Mouse (Mus musculus): ENCODE results near the gene Eed.

Gene Eed

DNA sequence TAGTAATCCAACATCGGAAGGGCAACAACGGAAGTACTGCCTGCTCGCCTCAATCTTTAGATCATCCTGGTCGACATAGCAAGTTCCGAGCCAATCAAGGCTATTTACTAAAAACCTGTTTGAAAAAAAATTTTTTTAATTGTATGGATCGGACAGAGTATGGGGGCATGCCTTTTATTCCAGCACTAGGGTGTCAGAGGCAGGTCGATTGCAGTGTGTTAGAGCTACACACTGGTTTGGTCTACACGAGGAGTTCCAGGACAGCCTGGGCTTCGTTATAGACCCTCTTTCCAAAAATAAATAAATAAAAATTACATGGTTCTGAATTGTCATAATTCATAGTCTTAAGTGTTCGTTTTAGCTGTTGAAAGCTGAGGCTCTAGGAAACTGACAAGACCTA, 774 bp upstream of the Eed start:
- ATAC-seq (ENCODE audit: low TSS enrichment), result no peak

DNA sequence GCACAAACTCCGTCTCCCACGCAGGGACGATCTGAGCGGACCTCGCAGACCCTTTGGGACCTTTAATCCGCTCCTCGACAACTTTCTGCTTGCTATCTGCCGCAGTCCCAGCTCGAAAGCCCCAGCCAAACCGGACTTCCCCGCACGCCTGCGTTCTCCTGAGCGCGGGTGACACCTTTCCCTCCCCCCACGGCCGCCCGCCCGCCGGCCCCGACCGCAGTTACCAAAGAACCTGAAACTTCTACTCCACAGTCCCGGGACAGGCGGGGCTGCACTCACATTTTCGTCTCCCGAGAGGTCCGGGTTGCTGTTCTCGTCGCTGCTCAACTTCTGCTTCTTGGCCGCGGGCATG, 674 bp downstream of the Eed start:
- no peak for ATAC-seq (ENCODE audit: low TSS enrichment)

DNA sequence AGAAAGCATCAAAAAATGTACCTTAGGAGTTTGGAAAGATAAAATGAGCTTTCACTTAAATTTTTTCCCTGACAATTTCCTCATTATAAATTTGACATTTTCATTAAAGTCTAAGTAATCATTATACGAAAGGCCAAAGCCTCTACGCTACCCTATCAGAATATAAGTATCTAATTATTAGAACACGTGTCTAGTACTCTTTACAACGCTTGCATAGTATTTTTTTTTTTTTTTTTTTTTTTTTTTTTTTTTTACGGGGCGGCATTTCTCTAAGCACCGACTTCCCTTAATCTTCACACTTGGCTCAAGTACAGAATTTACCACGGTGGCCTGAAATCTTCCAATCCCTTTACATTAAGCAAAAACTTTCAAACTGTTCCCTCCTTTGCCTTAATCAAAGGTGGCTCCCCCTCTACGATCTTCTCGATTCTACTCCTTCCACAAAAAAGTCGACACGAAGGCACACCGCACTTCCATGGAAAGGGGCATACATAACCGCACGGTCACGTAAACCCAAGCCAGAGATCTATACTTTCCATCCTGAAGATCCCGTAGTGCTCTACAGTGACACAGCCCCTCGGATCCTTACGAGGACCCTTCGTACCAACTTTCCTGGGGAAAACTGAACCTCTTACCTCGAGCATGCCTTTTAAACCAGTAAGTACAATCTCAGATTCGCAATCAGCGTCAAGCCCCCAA, 1.2 kb downstream of the Eed start:
- ATAC-seq (ENCODE audit: low TSS enrichment), result no peak

DNA sequence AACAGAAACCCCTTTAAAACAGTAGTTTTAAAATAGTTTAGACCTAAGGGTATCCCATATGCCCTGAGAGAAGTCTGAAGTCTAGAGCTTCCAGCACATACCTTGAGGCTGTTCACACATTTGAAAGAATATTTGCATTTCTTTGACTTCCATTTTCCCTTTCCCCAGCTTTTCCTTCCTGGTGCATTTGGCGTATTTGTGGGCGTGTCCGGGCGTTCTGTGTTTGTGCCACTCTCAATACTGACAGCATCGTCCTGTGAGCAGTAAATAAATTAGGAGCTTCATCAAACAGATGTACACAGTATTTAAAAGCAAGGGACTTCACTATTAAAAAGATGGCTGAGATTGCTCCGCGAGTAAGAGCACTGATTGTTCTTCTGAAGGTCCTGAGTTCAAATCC, 4.0 kb downstream of the Eed start:
- ATAC-seq (ENCODE audit: low TSS enrichment), result no peak

DNA sequence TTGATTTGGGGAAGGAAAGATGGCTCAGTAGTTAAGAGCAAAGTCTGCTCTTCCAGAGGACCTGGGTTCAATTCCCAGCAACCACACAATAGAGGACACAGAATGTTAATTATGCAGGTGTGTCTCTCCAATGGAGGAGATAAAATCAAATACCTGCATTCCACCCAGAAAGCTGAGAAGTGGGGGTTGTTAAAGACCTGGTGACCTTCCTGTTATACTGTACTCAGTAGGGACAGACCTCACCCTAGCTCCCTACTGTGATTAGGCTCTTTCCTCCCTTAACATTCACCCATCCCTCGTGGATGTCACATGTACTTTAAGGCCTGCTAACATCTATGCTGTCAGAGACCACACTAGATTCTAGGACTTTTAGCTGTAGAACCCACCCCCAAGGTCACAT, 5.2 kb downstream of the Eed start:
- ATAC-seq (ENCODE audit: low TSS enrichment), result no peak

DNA sequence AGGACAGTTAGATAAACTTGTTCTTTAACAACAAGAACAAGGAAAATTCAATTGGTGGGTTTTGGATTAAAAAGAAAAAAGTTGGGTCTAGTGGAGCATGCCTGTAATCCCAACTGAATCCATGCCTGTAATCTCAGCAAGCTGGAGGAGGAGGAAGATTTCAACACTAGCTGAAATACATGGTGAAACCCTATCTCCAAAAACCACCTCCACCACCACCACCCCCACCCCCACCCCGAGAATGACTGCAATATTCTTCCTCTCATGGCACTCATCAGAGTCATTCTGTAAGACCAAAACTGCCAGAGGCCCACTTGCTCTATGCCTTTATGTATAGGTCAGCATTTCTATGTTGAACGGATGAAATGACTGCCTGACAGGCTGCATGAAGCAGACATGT, 13.5 kb downstream of the Eed start:
- no peak for ATAC-seq (ENCODE audit: low TSS enrichment)

DNA sequence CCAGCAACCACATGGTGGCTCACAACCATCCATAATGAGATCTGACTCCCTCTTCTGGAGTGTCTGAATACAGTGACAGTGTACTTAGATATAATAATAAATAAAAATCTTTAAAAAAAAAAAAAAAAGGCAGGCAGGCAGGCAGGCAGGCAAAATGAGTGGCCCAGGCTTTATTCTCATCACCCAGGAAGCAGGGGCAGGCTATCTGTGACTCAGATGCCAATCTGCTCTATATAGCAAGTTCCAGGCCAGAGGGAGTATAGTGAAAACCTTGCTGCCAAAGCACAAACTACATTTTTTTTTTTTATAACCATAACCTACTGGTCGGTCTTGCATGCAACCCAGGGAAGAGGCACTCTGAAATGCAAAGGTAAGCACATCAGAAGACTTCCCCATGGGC, 14.0 kb downstream of the Eed start:
- no peak for ATAC-seq (ENCODE audit: low TSS enrichment)

DNA sequence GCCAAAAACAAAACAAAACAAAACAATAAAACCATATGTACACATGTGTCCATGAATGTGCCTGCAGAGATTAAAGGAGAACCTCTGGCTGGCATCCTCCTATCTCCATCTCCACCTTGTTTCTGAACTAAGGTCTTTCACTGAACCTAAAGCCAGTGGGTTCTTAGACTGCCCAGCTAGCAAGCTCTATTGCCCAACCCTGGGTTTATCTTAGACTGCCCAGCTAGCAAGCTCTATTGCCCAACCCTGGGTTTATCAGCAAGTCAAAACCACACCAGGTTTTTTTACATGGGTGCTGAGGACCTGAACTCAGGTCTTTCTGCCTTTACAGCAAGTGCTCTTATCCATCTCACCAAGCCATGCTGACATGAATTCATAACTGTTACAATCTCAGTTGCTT, 17.6 kb downstream of the Eed start:
- ATAC-seq (ENCODE audit: low TSS enrichment), result no peak

DNA sequence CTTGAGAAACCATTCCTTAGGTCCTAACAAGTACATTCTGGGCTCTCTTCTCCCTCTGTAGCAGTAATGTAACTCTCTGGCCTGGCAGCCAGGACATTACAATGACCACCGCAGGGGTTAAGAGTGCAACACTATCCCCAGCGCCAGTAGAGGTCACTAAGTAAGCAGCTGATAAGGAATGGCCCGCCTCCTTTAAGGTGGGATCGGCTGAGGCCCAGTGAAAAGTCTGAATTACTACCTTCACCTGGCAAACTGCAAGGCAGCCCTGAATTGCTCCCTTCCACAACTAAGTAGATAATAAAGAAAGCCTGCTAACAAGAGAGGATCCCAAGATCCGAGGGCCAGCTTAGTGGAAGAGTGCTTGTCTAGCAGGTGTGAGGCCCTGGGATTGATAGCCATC, 23.5 kb downstream of the Eed start:
- ATAC-seq (ENCODE audit: low TSS enrichment), result no peak

DNA sequence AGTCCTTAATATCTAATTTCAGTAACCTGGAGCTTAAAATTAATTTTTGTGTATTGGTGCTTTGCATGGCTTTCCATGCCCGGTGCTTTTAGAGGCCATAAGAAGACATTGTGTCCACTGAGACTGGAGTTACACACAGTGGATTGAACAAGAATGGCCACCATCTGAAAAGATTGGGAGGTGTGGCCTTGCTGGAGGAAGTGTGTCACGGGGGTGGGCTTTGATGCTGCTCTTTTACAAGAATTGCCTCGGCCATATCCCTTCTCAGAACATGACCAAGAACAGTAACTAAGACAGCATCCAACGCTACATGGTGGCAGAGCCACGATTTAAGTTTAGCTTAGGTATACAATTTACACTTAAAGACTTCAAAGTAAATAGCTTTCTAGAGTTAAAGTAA, 26.5 kb downstream of the Eed start:
- ATAC-seq (ENCODE audit: low TSS enrichment), result no peak

DNA sequence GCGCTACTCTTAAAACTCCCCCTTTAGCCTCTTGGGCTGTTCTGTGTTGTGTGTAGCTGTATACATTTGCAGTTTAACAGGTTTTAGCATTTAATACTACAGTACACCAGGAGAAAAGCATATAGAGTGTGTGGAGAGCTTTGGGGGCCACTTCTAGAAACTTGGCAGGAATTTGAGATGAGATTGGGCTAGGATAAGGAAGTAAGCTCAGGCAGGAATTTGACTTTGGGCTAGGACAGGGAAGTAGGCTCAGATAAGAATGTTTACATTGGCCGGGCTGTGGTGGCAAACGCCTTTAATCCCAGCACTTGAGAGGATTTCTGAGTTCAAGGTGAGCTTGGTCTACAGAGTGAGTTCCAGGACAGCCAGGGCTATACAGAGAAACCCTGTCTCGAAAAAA, 31.4 kb downstream of the Eed start:
- ATAC-seq (ENCODE audit: low TSS enrichment), result no peak

DNA sequence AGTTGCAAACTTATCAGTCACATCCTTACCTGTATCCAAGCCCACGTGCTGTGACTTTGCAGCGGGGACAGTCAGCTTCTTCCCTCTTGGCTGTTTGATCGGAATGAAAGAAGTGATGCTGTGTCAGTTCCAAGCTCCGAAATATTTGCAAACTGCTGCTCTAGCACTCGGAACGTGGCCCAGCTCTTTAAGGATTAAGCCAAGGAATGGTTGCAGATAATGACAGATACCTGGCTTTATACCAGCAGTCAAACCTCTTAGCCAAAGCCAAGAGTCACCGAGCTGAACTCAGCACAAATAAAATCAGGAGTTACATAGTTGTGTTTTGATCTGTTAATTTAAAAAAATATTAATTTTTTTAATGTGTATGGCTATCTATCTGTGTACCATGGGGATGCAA, 32.8 kb downstream of the Eed start:
- no peak for ATAC-seq (ENCODE audit: low TSS enrichment)

DNA sequence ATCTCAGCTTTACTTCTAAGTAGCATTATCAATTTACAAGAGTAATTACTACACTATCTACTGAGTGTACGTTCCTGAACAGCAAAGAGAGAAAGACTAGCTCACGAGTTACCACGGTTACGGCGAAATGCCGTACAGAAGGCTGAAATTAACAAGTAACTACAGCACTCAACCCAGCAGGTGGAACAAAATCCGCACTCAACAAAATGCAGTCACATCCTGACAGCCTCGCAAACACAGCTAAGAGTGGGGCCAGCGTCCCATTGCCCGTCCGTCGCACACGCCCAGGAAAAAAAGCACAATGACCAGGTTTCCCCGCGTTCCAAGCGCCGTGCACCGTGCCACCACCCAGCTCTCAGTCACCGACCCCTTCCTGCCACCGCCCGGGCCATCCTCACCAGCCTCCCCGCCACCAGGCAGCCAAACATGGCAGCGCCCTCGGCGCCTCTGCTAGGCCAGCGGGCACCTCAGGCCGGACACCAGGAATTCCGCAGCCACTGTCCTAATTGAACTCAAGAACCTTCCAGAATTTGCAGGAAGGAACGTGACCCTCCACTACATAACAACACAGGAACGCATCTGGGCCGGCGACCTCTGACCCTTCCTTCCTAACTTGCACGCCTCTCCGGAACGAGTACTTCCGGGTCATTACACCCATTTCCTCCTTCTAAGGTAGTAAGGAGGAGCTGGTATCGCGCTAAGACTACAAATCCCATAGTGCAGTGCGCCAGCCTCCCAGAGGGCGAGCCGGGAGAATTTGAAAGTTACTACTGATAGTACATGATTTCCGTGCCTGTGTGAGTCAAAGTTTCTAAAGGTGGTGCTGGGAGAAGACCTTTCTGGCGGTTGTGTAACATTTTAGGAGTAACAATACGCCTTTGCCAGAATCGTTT, 40.0 kb downstream of the Eed start, which contains the start of gene Hikeshi:
Gene Hikeshi, minus strand, starts transcription at position 634 of the 893 bp plus-strand sequence.
- peak; percentile 100 for ATAC-seq (ENCODE audit: low TSS enrichment)

DNA sequence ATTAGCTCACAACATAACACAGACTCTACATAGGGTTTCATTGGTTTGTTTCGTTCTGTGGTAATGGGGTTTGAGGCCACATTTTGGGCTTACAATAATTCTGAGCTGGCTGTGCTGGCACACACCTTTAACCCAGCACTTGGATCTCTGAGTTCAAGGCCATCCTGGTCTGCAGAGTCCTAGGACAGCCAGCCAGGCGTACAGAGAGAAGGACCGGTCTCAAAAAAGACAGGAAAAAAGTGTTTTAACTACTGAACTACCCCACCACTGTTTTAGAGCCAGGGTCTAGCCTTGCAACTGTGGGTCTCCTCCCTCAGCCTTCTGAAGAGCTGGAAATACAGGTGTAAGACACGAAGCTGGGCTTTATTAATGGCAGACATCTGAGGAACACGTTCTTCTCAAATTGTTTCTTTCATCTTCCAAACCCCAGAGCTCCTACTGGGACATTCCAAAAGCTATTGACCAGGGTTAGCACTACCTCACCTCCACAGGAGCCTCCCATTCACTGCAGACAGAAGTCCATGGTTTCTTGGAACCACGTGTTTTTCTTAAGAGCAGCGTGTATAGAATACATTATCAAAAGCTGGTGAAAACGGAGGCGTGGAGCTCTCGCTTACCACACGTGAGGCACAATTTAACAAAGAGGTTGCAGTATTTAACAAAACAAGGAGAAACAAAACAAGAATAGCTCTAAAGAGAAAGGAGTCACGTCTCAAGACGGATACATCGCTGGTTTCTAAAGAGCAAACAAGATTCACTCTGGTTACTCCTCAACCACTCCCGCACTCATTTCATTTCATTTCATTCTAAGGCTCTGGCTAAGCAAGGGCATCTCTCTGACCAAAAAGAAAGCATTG, 41.1 kb downstream of the Eed start:
- no peak for ATAC-seq (ENCODE audit: low TSS enrichment)

DNA sequence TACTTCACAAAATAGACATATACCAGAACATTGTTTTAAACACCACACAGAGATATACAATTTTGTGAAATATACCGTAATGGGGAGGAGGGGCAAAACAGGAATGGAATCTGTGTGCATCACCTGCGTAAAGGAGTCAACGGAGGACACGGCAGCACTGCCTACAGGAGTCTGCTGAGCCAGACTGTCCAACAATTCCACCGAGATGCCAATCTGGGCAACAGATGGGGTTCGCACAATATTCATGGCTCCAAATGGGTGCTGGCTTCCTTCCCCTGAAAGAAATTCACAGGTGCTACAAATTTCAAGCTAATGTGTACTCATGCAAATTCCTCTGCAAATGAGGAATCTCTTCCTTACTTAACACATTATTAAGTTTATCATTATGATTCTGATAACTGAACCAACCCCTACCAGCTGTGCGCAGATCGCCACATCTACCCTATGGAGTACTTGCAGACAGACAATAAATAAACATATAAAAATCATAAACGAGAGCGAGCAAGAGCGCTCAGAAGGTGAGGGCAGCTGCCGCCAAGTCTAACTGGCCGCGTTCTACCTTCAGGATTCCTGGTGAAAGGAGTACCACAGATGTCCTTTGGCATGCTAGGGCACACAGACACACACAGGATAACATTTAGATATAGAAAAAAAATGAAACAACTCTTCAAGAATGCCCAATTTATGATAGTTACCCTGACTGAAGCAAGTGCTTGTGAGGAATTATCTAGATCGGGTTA, 57.2 kb downstream of the Eed start:
- peak; percentile 85 for ATAC-seq (ENCODE audit: low TSS enrichment)

DNA sequence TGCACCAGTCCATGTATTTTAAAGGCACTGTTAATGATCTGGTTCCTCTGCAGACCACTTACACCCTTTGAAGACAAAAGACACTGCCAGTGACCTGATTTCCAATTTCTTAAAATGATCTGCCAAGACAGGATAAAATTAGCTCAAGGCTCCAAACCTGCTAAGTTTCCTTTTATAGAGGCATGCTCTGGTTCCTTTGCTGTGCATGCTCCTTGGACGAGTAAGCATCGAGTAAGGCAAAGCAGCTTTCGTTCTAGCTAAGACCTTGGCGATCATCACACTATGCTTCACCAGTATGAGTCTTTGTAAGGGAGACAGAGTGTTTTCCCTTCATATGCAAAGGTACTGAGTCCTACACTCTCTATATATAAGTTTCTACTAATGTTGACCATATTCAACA, 63.0 kb downstream of the Eed start:
- peak; percentile 92 for ATAC-seq (ENCODE audit: low TSS enrichment)

DNA sequence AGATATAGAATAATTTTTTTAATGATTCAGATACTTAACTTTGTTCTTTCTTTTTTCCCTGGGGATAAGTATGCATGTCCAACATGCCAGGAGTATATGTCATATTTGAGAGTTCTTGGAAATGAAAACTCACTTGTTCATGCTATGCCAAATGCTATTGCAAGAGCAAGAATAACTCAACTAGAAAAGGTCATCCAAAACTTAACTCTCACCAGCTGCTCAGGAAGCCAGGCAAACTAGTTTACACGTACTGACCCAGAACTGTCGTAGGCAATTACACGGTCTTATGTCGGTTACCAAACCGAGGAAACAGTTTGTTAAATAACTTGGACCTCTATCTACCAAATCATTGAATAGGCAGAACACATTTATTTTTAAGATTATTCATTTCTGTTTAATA, 64.1 kb downstream of the Eed start:
- ATAC-seq (ENCODE audit: low TSS enrichment), result no peak

DNA sequence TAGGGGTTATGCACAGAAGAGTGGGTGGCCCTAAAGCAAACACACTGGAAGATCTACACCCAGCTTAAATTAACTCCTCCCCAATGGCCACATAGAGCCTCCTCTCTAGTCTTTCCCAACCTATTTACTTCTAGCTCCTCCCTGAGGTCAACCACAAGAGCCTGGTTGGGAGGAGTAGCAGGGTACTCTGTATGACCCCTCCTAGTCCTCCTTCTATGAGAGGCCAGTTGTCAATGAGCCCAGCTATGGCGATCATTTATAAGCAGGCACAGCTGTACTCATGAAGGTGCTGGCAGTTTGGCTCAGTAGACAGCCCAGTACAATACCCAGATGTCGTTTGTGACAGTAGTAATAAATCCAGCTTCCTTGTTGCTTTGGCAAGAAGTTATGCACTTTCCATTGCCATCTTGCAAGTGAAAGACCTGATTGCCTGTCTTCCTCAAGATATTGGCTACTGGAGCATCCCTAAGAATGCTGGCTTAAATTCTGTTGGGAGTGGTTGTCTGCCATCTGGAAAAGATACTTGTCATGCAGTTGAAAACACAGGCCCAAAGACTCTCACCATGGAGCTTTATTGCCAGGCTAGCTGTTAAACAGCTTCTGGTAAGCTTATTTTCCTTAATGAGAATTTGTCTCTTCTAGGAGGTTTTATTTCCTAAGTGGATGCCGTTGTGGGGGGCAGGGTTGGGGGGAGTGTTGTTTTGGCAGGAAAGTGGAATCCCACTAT, 67.2 kb downstream of the Eed start:
- ATAC-seq (ENCODE audit: low TSS enrichment), result no peak

DNA sequence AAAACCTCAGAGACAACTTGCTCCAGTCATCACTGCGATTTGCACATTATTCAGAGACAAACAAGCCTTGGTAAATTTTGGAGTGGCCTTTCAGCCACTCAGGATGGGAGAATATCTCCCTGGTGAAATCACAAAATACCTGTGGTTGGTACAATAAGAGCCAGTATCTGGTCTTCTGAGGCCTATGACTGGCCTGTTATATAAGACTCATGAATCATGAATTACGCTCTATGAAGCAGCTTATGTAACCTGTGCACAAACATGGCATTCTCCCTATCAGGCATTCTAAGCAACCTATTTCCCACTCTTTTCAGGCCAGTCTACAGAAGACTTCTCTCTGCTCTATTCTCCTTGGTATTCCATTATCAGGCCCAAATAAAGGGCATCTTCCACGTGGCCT, 68.4 kb downstream of the Eed start:
- ATAC-seq (ENCODE audit: low TSS enrichment), result peak; percentile 72

DNA sequence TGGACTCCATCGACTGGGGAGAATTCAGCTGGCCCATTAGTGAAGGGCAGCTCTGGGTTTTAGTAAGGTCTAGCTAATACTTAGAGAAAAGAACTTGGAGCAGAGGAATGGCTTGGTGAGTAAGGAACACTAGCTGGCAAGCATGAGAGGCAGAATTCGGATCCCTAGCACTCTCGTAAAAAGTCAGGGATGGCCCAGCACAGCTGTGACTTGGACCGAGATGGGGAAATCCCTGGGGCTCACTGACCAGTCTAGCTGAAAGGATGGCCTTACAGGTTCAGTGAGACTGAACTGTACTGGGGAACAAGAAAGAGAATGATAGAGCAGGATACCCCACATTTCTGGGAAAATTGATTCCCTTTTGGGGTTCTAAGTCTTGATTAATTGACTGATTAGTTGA, 71.1 kb downstream of the Eed start:
- no peak for ATAC-seq (ENCODE audit: low TSS enrichment)

All from frontal cortex, adult (tissue).